Mouse (Mus musculus) liver, postnatal 0 days (tissue): ENCODE results near the gene Mfsd1.

Source experiments
- CTCF ChIP-seq: sonication (generic); IDR thresholded peaks from 2 replicates; pipeline ENCODE4 v1.5.1; 2016; ENCODE audit warnings: antibody characterized with exemption, low read depth
- EP300 ChIP-seq: IDR thresholded peaks from 2 replicates; pipeline ENCODE4 v1.6.1; 2016; ENCODE audit warnings: antibody characterized with exemption, low read depth, mild to moderate bottlenecking

- TF ChIP-seq CTCF (no peak), EP300 (no peak)
These were observed 4.9 kb downstream of the Mfsd1 start for GRCm38 (mm10) chr3:67587430-67587829.
